Mouse (Mus musculus) MEL (cell line): ENCODE measurements around the gene Washc2.

Experiments used
- CTCF ChIP-seq, 3 experiments: IDR thresholded peaks in 2 of 3; conservative IDR thresholded peaks in 1 of 3; 2 replicates each; pipeline ENCODE4 v1.5.1; 2011 to 2012; ENCODE audit warnings: low read length in 3 of 3, low read depth in 2 of 3, mild to moderate bottlenecking in 2 of 3, improper control_type of control experiment in 1 of 3, inconsistent platforms in 1 of 3, mixed read lengths in 1 of 3, moderate library complexity in 1 of 3; ENCODE audit not compliant: control insufficient read depth in 1 of 3, insufficient read depth in 1 of 3, poor library complexity in 1 of 3, severe bottlenecking in 1 of 3
- POLR2AphosphoS5 ChIP-seq: IDR thresholded peaks from 2 replicates; pipeline ENCODE4 v1.6.1; 2012; ENCODE audit warnings: low read depth, borderline replicate concordance, mild to moderate bottlenecking, inconsistent platforms, low read length, moderate library complexity, mixed read lengths
- TBP ChIP-seq: IDR thresholded peaks from 2 replicates; pipeline ENCODE4 v1.8.0; 2011; ENCODE audit warnings: low read depth, low read length, improper control_type of control experiment
- USF1 ChIP-seq: IDR thresholded peaks from 2 replicates; pipeline ENCODE4 v1.6.1; 2014; ENCODE audit warnings: low read depth, mild to moderate bottlenecking, inconsistent platforms, low read length, improper control_type of control experiment, moderate library complexity

GRCm38 (mm10) chr6:116240371-116240770 is 32.5 kb downstream of the Washc2 start:
- TF ChIP-seq USF1: no peak
- TF ChIP-seq TBP: no peak
- no peak for TF ChIP-seq CTCF (IDR thresholded peaks at IDR 0.05 in 2 of 3, conservative IDR thresholded peaks at IDR 0.05 in 1 of 3; ENCODE audit: control insufficient read depth in 1 of 3, insufficient read depth in 1 of 3, low read depth in 2 of 3, low read length in 3 of 3, poor library complexity in 1 of 3, severe bottlenecking in 1 of 3)
- no peak for TF ChIP-seq POLR2AphosphoS5
